Mouse (Mus musculus): Measurements from ENCODE around the gene Mxd1.

Gene Mxd1

GRCm38 (mm10) chr6:86668580-86669239 lies at the start of gene Mxd1:
Gene Mxd1, minus strand, starts transcription at chr6:86669161.
- no peak for DNase-seq (ENCODE audit: low spot score)

- DNase-seq (ENCODE audit: low spot score) = no peak
Observed at GRCm38 (mm10) chr6:86708072-86708774, 39.3 kb upstream of the Mxd1 start.

DNA sequence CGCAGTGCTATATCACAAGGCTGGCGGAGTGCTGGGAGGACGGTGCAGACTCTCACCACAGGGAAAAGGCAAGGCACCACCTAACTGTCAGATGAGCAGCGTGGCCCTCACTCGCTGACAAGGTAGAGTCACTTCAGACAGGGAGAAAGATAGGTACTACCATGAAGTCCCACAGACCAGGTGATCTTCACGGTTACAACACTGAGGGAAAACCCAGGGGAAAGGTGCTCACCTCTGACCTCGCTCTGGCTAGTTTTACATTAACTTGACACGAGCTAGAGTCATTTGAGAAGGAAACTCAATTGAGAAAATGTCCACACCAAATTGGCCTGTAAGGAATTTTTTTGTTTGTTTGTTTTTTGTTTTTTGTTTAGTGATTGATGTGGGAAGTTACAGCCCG lies 33.6 kb upstream of the Mxd1 start:
- DNase-seq (ENCODE audit: low spot score) = no peak

GRCm38 (mm10) chr6:86697903-86698302 lies 28.9 kb upstream of the Mxd1 start:
- DNase-seq (ENCODE audit: low spot score) = no peak

DNA sequence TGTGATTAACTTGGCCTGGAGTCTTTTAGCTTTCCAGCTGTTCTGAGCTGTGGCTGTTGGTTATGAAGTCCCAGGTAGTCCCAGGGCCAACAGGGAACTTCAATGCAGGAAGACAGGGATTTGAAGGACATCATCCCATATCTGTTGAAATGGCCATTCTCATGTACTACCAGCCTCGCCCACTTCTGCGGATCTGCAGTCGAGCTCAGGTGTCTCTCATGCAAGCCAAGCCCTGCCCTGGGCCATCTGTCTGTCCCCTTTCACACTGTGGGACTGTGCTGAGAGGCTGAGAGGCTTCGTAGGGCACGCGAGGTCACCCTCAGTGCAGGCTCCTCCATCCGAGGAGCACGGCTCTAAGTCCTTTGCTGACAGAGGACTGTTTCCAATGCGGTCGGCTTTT lies 27.3 kb upstream of the Mxd1 start:
- no peak for DNase-seq (ENCODE audit: low spot score)

DNA sequence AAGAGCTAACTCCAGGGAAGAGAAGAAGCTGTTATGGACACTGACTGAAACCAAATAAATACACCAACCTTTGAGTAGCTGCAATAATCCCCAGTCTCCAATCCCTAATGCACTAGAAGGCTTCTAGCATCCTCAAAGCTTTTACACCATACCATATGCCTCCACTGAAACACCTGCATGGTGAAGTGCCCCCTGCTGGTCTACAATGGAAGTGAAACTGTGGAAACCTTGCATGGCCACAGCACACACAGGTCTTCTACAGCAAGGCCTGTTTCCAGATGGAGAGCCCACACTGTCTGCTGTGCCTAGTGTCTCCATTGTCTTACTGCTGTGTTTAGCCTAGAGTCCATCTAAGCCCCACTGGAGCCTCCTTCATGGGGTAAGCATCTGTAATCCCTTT lies 25.5 kb upstream of the Mxd1 start:
- peak; percentile 62 for DNase-seq (ENCODE audit: low spot score)

DNA sequence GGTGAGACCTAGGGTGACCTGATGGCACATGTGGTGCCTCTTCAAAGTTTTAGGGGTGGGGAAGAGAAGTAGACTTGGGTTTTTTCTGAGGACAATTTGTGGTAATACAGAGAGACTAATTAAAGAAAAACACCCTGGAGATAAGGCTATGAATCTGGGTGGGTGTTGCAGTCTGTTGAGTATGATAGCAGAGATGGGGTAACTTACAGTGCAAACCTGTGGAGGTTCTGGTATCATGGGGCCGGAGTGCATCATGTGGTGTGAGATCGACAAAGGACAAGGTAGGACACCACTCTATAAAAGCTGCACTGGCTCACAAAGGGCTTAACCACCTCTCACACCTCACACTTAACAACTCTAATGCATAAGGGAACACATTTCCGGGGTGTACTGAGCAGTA lies 20.7 kb upstream of the Mxd1 start:
- DNase-seq (ENCODE audit: low spot score) = no peak

DNA sequence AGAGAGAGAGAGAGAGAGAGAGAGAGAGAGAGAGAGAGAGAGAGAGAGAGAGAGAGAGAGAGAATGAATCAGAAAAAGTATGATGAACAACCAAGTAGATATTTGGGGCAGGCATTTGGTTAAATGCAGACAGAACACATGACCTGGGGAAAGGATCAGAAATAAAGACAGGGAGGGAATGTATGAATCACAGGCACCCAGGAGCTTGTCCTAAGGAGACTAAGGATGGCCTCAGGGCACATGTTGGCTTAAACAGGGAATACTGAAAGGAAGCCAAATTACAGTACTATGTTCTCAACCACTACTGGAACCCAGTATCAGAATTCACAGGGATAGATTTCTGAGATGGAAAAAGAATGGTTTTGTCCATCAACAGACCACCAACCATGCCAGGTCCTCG lies 18.0 kb upstream of the Mxd1 start:
- no peak for DNase-seq (ENCODE audit: low spot score)

GRCm38 (mm10) chr6:86684655-86685011 lies 15.7 kb upstream of the Mxd1 start:
- DNase-seq (ENCODE audit: low spot score) = no peak

DNA sequence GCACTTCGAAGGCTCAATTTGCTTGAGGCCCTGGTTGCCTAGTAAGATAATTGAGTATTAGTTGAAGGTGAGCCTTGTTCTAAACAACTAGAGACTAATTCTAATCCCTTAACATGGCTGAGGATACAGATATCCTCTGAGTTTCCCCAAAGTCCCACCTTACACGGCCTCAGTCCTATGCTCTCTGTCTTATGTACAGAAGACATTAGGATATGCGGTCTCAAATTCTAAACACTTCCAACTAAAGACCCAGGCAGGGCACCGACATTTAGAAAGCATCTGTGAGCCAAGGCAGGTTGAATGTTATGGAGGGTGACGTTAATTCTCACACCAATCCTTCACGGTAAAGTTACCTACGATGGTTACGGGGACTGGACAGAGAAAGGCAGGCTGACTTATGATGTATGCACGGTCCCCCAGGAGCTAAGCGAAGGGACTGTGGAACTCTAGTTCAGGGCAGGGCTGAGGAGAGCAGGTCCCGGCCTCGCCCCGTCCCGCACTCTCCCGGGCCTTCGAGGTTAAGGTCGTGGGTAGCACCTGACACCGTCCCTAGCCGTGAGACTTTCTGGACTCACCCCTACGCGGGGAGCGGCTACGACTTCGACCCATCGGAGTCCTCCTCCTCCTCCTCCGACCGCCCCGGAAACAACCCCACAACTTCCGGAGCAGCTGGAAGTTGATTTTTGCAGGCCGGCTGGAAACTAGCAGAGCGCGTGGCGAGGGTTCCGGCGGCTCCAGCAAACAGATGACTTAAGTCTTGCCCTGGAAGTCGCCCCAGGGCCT lies 15.1 kb upstream of the Mxd1 start, which contains the start of gene Snrnp27:
Gene Snrnp27 (minus strand): TSS at position 651 of the 783 bp plus-strand sequence.
- DNase-seq (ENCODE audit: low spot score) = peak; percentile 92

- no peak for DNase-seq (ENCODE audit: low spot score)
Observed at GRCm38 (mm10) chr6:86681289-86681688, 12.3 kb upstream of the Mxd1 start.

DNA sequence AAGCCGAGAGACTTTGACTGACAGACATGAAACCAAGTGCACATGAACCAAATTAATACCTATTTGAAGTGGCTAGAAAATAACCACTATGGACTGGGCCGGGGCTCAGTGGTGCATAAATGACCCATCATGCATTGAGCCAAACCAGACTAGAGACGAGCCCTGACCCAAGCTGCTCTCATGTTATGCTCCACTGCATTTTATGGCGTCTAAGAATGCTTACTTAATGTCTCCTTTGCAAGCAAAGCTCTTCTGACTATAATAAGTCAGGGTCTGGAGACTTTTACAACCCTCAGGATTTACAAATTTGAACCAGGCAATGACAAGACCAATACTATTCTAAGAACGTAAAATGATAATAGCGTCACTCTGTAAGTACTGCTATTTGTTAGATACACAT lies 9.4 kb upstream of the Mxd1 start:
- DNase-seq (ENCODE audit: low spot score) = no peak

DNA sequence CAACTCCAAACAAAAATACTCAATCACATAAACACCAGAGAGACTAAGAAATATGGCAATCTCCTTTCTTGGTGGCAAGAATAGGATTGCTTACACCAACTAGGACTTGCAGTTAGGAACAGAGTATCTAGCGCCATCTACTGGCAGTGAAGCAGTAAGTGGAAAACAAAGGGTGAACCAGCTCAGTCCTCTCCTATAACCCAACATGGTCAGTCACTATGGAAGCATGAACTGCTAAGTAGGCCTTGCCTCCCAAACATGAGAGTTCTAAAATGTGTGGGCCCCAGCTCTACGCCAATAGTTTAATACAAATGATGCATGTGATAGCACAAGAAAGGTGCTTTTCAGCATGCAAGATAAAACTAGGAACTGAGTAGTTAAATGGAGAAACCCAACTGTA lies 1.9 kb upstream of the Mxd1 start:
- peak; percentile 90 for DNase-seq (ENCODE audit: low spot score)

DNA sequence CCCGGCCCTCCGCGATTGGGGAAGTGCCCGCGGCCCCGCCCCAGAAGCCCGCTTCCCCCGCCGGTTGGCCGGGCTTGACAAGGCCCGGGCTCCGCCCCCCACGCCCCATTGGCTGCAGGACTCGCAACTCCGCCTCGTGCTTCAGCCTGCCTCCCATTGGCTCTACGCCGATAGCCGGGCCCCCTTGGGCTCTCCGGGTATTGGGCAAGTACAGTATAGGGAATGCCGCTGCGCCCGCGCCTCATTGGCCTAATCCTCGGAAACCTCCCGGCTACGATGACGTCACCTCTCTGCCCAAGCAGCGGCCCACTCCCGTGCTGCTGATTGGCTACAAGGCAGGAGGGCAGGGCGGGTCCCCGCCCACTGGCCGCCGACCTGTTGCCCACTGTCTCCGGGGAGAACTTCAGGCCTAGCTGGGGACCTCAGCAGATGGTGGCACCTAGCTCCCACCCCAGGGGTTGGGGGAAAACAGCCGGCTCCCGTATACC lies 323 bp upstream of the Mxd1 start:
- peak; percentile 100 for DNase-seq (ENCODE audit: low spot score)

- DNase-seq (ENCODE audit: low spot score) = no peak
Observed at GRCm38 (mm10) chr6:86667061-86667460, 1.9 kb downstream of the Mxd1 start.

- DNase-seq (ENCODE audit: low spot score) = no peak
Observed at GRCm38 (mm10) chr6:86665560-86666307, 3.2 kb downstream of the Mxd1 start.

DNA sequence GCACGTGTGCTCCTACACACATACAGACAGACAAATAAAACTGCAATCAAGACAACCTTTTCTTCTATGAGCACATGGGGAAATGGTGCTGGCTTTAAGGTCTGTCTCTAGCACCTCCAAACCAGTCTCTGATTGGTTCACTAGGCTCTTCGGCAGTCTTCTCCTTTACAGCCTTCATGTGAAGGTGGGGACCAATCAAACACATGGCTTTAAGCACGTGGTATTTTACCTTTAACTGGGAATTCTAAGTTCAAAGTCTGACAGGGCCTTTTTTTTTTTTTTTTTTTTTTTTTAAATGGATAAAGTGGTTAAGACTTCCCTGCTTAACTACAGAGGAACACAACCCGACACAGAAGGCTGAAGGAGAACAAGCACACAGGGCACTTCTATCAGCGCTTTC lies 3.9 kb downstream of the Mxd1 start:
- no peak for DNase-seq (ENCODE audit: low spot score)

- DNase-seq (ENCODE audit: low spot score) = no peak
Observed at GRCm38 (mm10) chr6:86660161-86660877, 8.6 kb downstream of the Mxd1 start.

- no peak for DNase-seq (ENCODE audit: low spot score)
Observed at GRCm38 (mm10) chr6:86658501-86658900, 10.5 kb downstream of the Mxd1 start.

GRCm38 (mm10) chr6:86654270-86654916 lies 14.6 kb downstream of the Mxd1 start:
- no peak for DNase-seq (ENCODE audit: low spot score)

- no peak for DNase-seq (ENCODE audit: low spot score)
Observed at GRCm38 (mm10) chr6:86653026-86653425, 15.9 kb downstream of the Mxd1 start.

Measured in embryo, embryonic 10 days (tissue).